Mouse (Mus musculus): Measurements from ENCODE around the gene Mesp1. TPM values are rescaled to one million over a fixed set of nuclear protein-coding genes. Genes with fewer than 3 reads are reported as not detected.

Gene Mesp1
- polyA plus RNA-seq (2017; shearing (Covaris generic)) = not detected

DNA sequence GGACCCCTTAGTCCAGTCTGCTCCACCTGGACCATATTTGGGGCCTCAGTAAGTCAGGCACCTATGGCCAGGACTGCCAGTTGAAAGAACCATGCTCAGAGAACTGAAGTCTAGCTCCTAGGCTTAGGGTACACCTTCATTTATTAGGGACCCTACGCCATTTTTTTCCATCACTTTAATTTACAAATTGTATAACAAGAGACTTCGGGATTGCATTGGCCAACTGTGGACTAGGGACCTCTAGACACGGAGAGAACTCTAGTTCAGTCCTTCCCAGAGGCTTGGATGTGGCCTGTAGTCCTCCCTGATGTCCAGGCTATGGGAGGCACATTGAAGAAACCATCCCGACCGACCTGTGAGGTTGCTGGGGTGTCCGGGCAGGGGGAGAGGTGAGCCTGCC, at the start of gene Mesp1:
TSS of gene Mesp1 (minus strand) at position 101 of the 400 bp plus-strand sequence.

GRCm38 (mm10) chr7:79810611-79811506, 17.3 kb upstream of the Mesp1 start, which contains the start of gene Mesp2:
TSS of gene Mesp2 (plus strand) at chr7:79810727.

GRCm38 (mm10) chr7:79742659-79743536, 50.7 kb downstream of the Mesp1 start, which contains the start of the genes Pex11a and Wdr93:
TSS of gene Pex11a (minus strand) at chr7:79743131.
TSS of gene Wdr93 (plus strand) at chr7:79743163.

Other genes with a start within 250 kb of the Mesp1 start
- under 1 TPM in 1 of 2 experiments, not detected in 1; 0.41 TPM for gene Rhcg, start 176.1 kb downstream of the Mesp1 start, polyA plus RNA-seq (2017; shearing (Covaris generic))
- 1 to 10 TPM; 4.1 to 5.0 TPM for gene Ticrr, start 133.6 kb downstream of the Mesp1 start, polyA plus RNA-seq (2017; shearing (Covaris generic))
- gene Kif7, start 78.1 kb downstream of the Mesp1 start, polyA plus RNA-seq (2017; shearing (Covaris generic)) = 1 to 10 TPM in 1 of 2 experiments, under 1 TPM in 1; 0.69 to 1.0 TPM
- under 1 TPM in 1 of 2 experiments, not detected in 1; 0.06 TPM for gene Plin1, start 60.9 kb downstream of the Mesp1 start, polyA plus RNA-seq (2017; shearing (Covaris generic))
- gene Pex11a, start 50.7 kb downstream of the Mesp1 start, polyA plus RNA-seq (2017; shearing (Covaris generic)) = 1 to 10 TPM; 2.5 to 3.1 TPM
- gene Wdr93, start 50.6 kb downstream of the Mesp1 start, polyA plus RNA-seq (2017; shearing (Covaris generic)) = under 1 TPM; 0.07 to 0.41 TPM
- under 1 TPM in 1 of 2 experiments, not detected in 1; 0.13 TPM for gene Mesp2, start 16.9 kb upstream of the Mesp1 start, polyA plus RNA-seq (2017; shearing (Covaris generic))
- gene Anpep, start 67.3 kb upstream of the Mesp1 start, polyA plus RNA-seq (2017; shearing (Covaris generic)) = under 1 TPM in 1 of 2 experiments, not detected in 1; 0.38 TPM
- gene Ap3s2, start 126.9 kb upstream of the Mesp1 start, polyA plus RNA-seq (2017; shearing (Covaris generic)) = 10 to 100 TPM; 23.5 to 26.9 TPM
- gene Arpin, start 141.6 kb upstream of the Mesp1 start, polyA plus RNA-seq (2017; shearing (Covaris generic)) = under 1 TPM; 0.20 to 0.59 TPM
- 10 to 100 TPM in 1 of 2 experiments, 1 to 10 TPM in 1; 9.7 to 12.4 TPM for gene Zfp710, start 231.0 kb upstream of the Mesp1 start, polyA plus RNA-seq (2017; shearing (Covaris generic))